Comparison of ENCODE assay signal across 31 mouse cellular contexts in the genomic region with DNA sequence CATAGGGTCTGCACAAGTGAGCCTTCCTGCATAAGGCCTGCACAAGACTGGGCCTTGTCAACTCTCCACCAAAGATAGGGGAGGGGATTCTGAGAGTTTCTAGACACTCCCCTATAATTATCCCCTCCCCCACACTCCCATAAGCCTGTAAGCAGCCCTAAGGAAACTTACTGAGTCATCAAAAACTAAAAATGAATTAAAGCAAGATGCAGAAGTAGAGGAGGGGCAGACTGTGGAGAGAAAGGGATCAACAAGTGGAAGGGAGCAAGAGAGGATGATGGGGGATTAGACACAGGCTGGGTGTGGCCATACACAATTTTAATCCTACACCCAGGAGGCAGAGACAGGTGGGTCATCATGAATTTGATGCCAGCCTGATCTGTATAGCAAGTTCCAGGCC.
"Had no signal": no experiment of that assay in that cellular context is flagged by ENCODE, and none has a peak within 500 bp of the region (broad histone marks: within the 10 kb centered on the region; RNA-seq: fewer than 3 reads in every experiment).

No protein-coding gene starts in this region.

- H3K9me3 ChIP-seq: limb, embryonic 10.5 days; limb, embryonic 12.5 days; limb, embryonic 13.5 days; limb, embryonic 15.5 days; liver, embryonic 12.5 days; liver, embryonic 13.5 days; liver, embryonic 15.5 days; lung, embryonic 15.5 days; megakaryocyte, embryonic 14.5 days; midbrain, embryonic 10.5 days; midbrain, embryonic 12.5 days; midbrain, embryonic 13.5 days; midbrain, embryonic 15.5 days; neural tube, embryonic 12.5 days had no signal

- H3K27me3 ChIP-seq: liver, embryonic 12.5 days; liver, embryonic 13.5 days; liver, embryonic 15.5 days; lung, embryonic 15.5 days; midbrain, embryonic 13.5 days; midbrain, embryonic 15.5 days; neural tube, embryonic 12.5 days had no signal

- H3K4me3 ChIP-seq: limb, embryonic 10.5 days; limb, embryonic 12.5 days; limb, embryonic 13.5 days; limb, embryonic 15.5 days; liver, embryonic 12.5 days; liver, embryonic 13.5 days; liver, embryonic 15.5 days; lung, embryonic 15.5 days; megakaryocyte, embryonic 14.5 days; midbrain, embryonic 10.5 days; midbrain, embryonic 12.5 days; midbrain, embryonic 13.5 days; midbrain, embryonic 15.5 days; myocyte; neural tube, embryonic 12.5 days had no signal

- H3K9ac ChIP-seq: limb, embryonic 12.5 days; limb, embryonic 13.5 days; limb, embryonic 15.5 days; liver, embryonic 12.5 days; liver, embryonic 13.5 days; liver, embryonic 14.5 days; liver, embryonic 15.5 days; liver, postnatal 0 days; lung, embryonic 14.5 days; lung, embryonic 15.5 days; midbrain, embryonic 12.5 days; midbrain, embryonic 13.5 days; midbrain, embryonic 15.5 days; neural tube, embryonic 12.5 days had no signal

- H3K36me3 ChIP-seq: limb, embryonic 10.5 days; limb, embryonic 12.5 days; limb, embryonic 13.5 days; limb, embryonic 15.5 days; liver, embryonic 12.5 days; liver, embryonic 13.5 days; liver, embryonic 15.5 days; lung, embryonic 15.5 days; midbrain, embryonic 12.5 days; midbrain, embryonic 13.5 days; midbrain, embryonic 15.5 days; neural tube, embryonic 12.5 days had no signal

- H3K4me2 ChIP-seq: limb, embryonic 12.5 days; limb, embryonic 13.5 days; limb, embryonic 15.5 days; liver, embryonic 11.5 days; liver, embryonic 12.5 days; liver, embryonic 13.5 days; liver, embryonic 15.5 days; lung, embryonic 14.5 days; lung, embryonic 15.5 days; midbrain, embryonic 12.5 days; midbrain, embryonic 13.5 days; midbrain, embryonic 15.5 days; neural tube, embryonic 12.5 days had no signal

- H3K27ac ChIP-seq: limb, embryonic 10.5 days; limb, embryonic 12.5 days; limb, embryonic 13.5 days; limb, embryonic 15.5 days; liver, embryonic 12.5 days; liver, embryonic 13.5 days; liver, embryonic 14.5 days; liver, embryonic 15.5 days; lung, embryonic 15.5 days; macrophage; midbrain, embryonic 10.5 days; midbrain, embryonic 12.5 days; midbrain, embryonic 13.5 days; midbrain, embryonic 15.5 days; neural tube, embryonic 12.5 days had no signal

- DNase-seq: left cerebral cortex, postnatal 4 days; liver; liver, embryonic 13.5 days; liver, postnatal 0 days; lung, adult 18-20 months; lung, adult 2 months; lung, embryonic 14.5 days; lung, postnatal 10 days; lung, postnatal 14 days; lung, postnatal 36 days; lung, postnatal 4 days; midbrain, embryonic 14.5 days had no signal

- H3K4me1 ChIP-seq: limb, embryonic 15.5 days; liver, embryonic 12.5 days; liver, embryonic 13.5 days; liver, embryonic 15.5 days; lung, embryonic 15.5 days; megakaryocyte, embryonic 14.5 days; midbrain, embryonic 10.5 days; midbrain, embryonic 12.5 days; midbrain, embryonic 13.5 days; midbrain, embryonic 15.5 days had no signal

- ATAC-seq: liver, embryonic 12.5 days; liver, postnatal 0 days; lung, postnatal 0 days; midbrain, embryonic 13.5 days; midbrain, embryonic 15.5 days; midbrain, embryonic 16.5 days had no signal
